Mouse (Mus musculus): ENCODE results near the gene Birc6. TPM values are rescaled to one million over a fixed set of nuclear protein-coding genes. Genes with fewer than 3 reads are reported as not detected.

Gene Birc6
- 10 to 100 TPM; 50.0 to 53.7 TPM for total RNA-seq (2021)
- long read RNA-seq, experiment 1, partial matches to known transcripts: 1 of 4 reads
- long read RNA-seq, experiment 1, other reads (novel, unspliced or antisense): 3 of 4 reads
- long read RNA-seq, experiment 2, partial matches to known transcripts: 1 of 6 reads
- long read RNA-seq, experiment 2, other reads (novel, unspliced or antisense): 5 of 6 reads

DNA sequence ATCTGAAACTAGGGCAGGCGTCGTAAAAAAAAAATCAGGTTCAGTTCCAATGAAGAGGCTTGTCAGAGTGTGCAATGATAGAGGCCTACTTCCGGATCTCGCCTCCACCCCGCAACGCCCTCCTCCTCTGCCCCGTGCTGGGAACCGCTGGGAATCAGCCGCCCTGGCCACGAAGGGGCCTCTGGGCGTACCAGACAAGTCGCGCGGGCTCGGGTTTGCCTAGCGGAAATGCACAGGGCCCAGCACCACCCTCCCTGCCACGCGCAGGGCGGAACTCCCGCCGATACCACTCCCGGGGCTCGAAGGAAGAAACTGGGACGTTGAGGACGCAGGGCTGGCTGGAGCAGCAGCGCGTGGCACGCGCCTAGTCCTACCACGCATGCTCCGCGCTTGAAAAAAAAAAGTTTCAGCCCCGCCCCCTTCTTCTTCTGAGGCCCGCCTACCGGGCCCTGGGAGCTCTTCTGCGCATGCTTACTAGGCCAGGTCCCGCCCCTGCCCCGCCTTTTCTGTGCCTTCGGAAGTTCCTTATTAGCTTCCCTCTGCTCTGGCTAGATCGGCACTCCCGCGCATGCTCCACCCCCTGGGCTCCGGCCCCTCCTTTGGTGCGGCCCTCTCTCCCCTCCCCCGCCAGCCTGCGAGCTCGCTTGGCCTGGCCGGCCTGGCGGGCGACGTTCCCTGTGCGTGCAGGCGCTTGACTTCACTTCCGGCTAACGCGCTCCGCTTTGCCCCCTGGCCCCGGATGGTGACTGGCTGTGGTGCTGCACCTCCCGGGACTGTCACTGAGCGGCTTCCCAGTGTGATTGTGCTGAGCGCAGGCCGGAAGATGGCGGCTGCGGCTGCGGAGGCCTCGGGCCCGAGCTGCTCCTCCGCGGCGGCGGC lies at the start of gene Birc6:
Gene Birc6, plus strand, starts transcription at position 567 of the 879 bp plus-strand sequence.
- DNase-seq: peak; percentile 100

DNA sequence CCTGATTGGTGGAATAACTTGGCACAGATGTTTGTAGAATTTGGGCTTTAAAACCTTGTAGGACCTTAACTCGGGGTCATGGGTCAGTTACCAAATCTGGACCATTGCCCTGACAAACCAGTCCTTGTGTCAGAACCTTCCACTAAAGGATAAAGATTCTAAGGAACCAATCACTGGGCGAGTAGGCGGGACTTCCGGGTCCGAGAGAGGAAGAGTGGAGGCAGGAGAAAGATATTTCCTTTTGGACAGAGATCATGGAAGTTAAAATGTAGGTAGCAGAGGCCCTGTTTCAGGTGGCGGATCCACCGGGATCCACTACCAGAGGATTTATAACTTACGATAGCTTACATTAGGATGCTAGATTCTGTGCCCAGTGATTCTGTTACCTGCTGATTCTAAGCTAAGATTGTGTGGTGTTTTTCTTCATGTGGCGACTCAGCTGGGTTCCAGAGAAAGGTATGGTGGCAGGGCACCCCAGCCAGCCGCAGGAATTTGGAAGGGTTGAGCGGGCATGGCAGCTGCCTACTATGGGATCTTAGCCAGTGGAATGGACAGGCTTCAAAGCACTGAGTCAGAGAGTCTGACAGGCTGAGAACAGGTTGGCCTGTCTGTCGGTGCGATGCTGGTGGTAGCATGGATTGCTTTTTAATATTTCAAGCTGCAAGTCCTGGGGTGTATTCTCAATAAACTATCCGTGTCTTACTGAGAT lies 47.6 kb upstream of the Birc6 start:
- DNase-seq: no peak

DNA sequence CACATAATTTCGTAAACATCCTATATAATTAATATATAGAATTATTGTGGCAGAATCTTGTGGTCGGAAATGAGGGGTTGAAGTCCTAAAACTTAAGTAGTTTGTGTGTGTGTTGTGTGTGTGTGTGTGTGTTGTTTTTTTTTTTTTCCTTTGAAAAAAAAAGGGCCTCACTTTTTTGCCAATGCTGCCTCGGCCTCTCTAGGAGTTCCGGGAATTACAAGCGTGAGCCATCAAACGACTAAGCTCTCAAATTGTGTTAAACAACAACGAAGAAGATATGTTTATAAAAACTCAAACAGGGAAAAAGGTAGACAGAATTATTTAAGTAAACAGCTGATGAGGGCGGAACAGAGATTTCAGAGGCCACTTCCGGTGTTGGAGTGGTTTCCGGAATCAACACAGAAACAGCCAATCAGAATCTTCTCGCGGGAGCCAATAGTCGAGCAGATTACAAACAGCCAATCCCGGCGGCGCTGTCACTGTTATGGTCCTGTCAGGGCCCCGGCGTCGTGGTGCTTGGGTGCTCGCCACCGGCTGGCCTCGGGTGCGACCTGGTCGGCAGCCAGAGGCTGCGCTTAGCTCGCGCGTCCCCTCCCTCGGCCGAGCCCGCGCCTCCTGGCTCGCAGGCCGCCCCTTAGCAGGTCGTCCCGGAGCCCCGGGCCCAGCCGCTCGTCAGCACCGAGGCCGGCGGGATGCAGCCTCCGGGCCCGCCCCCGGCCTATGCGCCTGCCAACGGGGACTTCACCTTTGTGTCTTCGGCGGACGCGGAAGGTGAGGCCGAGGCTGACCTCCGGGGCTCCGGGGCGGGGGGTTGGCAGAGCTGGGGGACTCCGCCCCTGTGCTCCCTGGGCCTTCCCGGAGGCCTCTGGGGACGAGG lies 38.8 kb upstream of the Birc6 start, which contains the start of gene Yipf4:
Gene Yipf4, plus strand, starts transcription at position 470 of the 877 bp plus-strand sequence.
- DNase-seq: peak; percentile 95

DNA sequence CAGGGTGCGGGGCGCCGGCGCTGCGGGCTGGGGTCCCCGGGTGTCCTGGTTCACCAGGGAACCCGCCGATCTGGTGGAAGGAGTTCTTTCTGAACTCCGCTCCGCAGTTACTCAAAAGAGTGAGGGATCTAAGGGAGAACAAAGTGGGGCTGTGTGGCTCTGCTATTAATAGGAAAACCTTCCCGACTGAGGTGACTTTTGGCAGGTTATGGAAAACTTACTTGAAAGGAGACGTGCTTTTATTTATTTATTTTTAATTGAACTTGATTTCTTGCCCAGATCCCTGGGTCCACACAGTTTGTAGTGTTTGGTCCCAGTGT lies 38.2 kb upstream of the Birc6 start:
- no peak for DNase-seq

DNA sequence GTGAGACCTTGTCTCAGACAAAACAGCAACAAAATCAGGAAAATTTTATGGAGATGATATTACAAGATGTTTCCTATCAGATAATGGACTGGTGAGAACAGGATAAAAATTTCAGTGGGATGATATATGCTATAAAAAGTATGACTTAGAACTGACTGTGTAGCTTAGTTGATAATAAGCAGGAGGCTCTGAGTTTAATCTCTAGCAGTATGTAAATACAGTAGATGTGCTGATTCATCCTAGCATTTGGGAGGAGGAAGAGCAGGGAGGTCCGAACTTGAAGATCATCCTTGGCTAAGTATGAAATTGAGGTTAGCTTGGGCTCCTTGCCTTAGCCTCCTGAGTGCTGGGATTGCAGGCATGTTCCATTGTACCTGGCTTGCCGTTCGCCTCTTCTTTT lies 36.5 kb upstream of the Birc6 start:
- DNase-seq: no peak

DNA sequence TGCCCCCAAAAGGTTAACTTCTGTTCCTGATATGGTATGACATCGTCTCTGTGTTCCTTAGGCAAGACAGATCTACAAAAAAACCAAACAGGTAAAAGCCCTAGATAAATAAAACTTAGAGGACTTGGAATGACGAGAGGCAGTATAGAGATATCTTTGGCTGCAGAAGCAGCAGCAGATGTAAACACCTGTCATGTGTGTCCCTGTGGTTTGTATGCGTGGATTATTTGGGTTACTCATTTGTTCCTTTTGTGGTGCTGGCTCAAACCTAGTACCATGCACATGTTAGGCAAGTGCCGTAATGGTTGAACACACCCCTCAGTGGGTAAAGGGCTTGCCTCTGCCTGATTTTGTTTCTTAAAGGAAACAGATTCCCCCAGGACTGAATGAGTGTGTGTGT lies 27.9 kb upstream of the Birc6 start:
- no peak for DNase-seq

DNA sequence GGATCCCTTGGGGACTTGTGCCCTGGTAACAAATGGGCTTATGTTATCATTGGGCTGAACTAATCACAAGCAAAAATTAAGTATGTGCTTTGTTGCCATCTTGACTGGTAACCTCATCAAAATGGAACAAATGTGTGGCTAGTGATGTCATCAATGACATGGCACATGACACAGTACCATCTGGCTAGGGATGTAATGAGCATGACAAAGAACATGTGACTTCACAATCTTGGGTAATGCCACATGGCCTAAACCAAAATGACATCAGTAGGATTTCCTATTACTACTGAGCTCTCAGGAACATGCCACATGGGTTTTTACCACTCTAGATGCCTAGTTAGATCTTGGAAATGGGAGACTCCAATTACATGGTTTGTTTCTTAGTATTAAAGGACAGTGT lies 27.0 kb upstream of the Birc6 start:
- no peak for DNase-seq

DNA sequence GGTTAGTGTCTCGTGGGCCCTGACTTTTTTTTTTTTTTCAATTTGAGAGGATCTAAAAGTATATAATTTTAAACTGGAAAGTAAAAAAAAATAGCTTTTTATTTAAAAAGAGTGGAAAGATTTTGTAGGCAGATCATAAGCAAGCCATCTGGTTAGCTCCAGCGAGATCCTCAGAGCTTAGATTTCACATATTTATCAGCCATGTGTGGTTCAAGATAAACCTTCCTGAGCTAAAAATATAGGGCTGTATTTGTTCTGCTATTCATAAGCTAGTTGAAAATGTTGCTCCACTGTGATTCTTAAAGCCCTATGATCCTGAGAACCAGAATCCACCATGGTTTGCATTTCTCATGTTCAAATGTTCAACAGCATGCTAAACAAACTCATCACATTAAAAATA lies 20.2 kb upstream of the Birc6 start:
- DNase-seq: no peak

DNA sequence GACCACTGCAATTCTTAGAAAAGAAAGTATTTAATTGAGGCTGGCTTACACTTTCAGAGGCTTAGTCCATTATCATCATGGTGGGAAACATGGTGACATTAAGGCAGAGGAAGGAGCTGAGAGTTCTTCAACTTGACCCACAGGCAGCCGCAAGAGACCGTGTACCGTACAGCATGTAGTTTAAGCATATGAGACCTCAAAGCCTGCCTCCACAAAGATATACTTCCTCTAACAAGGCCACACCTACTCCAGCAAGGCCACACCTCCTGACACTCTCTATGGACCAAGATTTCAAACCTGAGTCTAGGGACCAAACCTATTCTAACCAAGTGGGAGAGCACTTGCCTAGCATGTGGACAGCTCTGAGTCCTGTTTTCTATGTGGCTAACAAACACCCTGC lies 19.5 kb upstream of the Birc6 start:
- no peak for DNase-seq

DNA sequence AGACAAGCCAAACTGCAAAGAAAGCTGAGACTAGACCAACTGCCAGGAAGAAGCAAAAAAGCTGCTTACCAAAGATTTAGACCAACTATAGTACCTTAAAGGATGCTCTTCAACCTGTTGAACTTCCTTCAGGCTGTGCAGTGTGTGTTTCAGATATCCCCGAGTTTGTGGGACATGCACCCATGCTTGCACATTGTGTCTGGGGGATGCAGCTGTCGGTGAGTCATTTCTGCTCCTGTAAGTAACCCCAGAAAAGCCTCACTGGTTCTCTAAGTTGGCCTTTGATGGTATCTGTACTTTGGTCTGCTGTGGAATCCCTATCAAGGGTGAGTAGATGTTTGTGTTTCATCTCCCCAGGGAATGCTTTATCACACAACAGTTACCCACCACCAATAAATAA lies 15.8 kb upstream of the Birc6 start:
- no peak for DNase-seq

DNA sequence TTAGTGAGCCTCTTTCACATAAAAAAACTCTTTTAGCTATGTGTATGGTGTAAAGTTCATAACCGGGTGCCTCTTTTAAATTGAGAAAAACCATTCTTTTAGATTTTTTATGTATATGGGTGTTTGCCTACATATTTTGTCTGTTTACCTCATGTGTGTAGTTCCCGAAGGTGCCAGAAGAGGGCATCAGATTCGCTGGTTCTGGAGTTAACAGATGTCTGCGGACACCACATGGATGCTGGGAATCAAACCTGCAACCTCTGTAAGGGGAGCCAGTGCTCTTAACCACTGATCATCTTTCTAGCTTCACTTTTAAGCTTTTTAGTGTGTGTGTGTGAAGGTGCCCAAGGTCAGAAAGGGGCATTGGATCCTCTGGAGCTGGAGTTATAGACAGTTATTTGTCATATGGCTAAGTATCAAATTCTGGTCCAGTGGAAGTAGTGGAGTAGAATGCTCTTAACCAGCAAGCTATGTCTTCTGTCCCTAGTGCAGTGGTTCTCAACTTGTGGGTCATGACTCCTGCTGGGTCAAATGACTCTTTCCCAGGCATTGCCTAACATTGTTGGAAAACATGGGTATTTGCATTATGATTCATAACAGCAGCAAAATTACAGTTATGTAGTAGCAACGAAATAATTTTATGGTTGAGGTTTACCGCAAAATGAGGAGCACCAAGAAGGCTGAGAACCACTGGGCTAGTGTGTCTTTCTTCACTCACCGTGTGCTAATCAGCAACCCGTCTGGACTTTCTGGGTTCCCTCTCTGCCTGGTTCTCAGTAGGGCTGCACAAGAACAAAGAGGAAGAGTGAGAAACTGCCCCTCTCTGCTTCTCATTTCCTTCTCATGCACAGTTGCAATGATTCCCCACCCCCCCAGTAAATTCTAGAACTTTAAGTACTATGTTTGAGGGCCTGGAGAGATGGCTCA lies 5.0 kb upstream of the Birc6 start:
- DNase-seq: no peak

DNA sequence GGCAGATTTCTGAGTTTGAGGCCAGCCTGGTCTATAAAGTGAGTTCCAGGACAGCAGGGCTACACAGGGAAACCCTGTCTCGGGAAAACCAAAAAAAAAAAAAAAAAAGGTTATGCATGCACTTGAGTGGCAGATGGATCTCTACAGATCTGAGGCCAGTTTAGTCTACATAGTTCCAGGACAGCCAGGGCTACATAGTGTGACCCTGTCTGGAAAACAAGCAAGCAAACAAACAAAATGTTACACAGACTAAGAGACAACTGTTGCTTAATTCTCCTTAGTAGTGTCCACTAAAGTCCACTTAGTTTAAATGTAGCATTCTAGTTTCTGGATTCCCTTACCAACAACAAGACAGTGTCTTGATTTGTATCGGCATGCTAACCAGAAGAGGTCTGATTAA lies 2.0 kb upstream of the Birc6 start:
- no peak for DNase-seq

DNA sequence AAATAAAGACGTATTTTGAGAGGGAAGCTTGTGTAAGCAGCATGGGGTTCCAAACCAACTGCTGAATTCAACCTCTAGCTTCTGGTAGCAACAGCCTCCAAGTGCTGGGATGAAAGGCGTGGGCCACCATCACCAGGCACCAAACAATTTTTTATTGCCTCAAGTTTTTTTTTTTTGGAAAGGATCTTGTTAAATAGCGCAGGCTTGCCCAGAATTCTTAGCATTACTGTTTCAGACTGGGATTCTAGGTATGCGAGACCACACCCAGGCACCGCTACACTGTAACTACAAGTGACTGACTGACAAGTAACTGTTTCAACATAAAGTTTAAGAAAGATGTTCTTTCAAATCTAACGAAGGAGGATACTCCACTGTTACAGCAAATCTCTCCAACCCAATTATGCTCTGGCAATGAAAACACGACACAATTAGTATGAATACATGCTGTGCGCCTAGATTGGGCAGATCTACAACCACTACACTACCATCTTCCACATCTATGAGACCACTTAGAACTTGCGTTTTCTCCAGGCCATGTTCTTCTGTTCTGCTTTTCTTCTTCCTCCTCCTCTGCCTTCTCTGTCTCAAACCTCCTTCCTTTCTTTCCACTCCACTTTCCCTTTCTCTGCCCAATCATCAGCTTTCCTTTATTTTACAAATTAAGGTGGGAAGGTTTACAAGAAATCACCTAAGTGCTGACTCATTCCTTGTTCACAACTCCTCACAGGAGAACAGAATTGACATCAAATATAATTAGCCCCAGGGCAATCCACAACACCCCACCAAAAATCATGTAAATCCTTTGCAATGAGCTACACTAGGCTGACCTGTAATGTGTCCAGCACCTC lies 1.1 kb upstream of the Birc6 start:
- no peak for DNase-seq

DNA sequence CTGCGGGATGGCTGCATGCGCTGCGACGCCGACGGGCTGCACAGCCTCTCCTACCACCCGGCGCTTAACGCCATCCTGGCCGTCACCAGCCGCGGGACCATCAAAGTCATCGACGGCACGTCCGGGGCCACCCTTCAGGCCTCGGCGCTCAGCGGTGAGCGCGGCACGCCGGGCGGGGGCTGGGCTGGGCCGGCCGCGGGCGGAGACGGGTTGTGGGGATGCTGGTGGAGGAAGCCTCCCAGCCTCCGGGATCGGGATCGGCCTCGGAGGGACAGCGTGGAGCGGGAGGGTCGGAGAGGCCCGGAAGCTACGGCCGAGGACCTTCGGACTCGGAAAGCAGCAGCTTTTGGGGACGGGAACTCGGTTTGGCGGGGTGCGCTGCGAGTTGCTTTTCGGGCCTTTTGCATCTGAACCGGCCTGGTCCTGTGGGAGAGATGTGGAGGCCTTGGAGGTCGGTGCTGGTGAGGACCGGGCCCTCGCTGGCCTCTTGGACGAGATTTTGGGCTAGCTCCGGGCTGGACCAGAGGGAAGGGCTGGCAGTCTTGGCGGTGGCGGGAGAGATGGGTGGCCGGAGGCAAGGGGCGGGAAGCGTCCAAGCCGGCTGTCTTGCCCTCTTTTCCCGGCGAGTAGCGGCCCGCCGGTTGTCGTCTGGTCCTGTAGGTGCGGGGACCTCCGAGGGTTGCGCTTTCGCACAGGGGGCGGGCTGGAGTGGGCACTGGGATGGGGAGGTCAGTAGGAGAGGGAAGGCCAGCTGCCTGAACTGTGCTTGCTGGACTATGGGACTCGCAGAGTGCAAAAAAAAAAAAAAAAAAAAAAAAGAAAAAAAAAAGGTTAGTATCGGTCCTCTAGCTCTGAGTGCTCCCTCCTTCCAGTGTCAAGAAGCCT lies 795 bp downstream of the Birc6 start:
- DNase-seq: peak; percentile 40

DNA sequence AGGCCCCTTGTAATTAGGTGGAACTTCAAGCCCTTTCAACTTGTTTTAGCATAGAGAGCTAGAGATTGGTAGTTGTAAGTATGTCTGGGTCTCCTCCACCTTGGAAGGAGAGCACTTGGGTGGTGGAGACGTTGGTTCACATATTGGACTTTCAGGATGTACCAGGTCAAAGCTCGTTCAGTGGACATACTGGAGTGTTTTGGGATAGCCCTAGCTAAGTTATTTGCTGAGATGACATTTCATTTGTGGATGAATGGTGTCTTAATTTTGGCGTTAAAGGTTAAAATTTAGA lies 1.4 kb downstream of the Birc6 start:
- no peak for DNase-seq

DNA sequence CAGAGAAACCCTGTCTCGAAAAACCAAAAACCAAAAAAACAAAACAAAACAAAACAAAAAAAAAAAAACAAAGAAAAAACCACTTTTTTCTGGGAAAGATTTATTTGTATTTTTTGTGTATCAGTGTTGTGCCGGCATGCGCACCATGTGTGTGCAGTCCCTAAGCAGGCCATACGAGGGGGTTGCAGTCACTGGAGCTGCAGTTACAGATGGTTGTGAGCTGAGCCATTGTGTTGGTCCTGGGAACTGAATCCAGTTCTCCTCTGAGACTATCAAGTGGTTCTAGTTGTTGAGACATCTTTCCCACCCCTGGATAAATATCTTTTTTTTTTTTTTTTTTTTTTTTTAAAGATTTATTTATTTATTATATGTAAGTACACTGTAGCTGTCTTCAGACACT lies 6.9 kb downstream of the Birc6 start:
- DNase-seq: no peak

DNA sequence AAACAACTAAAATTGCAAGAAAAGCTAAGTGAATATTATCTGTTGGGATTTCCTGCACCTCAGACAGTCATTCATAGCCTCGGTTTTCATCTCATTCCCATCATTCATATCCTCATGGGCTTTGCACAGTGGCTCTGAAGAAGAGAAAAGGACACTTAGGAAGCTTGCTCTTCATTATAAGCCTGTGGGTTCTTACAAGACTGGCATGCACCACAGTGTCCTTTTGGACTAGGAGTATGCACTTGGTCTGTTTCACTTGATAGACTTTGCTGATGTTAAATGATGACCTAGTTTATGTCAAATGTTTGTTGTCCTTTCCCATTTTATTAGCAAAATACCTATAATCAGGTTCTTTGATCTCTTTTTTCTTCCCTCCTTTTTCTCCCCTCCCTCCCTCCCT lies 9.4 kb downstream of the Birc6 start:
- DNase-seq: no peak

DNA sequence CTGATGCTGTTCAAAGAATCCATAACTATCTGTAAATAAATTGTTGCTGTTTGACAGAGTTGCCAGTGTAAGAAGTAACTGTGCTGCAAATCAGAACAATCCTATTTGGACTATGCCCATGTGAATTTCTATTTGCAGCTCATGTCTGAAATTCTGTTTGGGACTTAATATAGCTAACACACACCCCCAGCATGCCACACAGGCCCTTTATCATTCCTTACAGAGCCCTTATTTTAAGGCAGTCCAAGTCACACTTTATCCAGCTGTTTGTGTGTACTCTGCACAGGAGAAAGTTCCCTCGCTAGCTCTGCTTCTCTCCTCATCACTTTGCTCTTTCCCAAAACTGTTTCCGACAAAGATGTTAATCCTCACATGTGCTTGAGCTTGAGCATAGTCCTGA lies 15.5 kb downstream of the Birc6 start:
- no peak for DNase-seq

DNA sequence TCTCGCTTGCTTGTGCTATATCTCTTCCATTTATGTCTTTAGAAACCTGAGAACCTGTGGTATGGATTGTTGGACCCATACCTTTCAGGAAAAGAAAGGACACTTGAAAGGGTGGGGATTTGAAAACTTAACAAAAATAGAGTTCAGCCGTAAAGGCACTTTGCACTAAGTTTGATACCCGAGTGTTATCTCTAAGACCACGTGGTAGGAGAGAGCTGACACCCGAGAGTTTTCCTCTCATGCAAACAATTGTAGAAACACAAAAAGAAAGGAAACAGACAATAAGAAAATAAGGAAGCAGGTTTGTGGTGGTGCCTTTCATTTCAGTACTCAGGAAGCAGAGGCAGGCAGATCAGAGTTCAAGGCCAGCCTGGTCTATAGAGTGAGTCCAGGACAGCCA lies 26.0 kb downstream of the Birc6 start:
- DNase-seq: no peak

Measured in gastrocnemius, postnatal 25 days (tissue).